Mouse (Mus musculus) B cell, adult 2 months (primary cell): Measurements from ENCODE around the gene Sema6d.

Source experiments
- DNase-seq, 2 experiments: peaks; one replicate each; pipeline ENCODE4 v3.0.0; 2022

Sema6d gene

DNA sequence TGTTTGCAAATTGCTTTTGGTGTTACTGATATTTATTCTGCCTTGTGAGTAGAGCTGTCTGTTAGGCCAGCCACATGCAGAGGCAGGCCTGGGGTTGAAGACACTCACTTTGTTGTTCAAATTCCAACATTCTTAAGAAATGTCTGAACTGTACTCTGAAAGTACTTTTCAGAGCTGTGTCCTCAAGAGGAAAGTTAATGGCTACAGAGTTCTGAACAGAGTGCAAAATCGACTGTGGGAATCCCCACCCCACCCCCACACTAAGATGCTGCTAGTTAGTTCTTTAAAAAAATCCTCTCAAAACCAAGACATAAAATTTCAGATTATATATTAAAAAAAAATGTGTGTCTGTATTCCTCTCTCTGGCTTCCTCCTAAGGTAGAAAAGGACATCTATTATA lies 86.5 kb downstream of the Sema6d start:
- no peak for DNase-seq

DNA sequence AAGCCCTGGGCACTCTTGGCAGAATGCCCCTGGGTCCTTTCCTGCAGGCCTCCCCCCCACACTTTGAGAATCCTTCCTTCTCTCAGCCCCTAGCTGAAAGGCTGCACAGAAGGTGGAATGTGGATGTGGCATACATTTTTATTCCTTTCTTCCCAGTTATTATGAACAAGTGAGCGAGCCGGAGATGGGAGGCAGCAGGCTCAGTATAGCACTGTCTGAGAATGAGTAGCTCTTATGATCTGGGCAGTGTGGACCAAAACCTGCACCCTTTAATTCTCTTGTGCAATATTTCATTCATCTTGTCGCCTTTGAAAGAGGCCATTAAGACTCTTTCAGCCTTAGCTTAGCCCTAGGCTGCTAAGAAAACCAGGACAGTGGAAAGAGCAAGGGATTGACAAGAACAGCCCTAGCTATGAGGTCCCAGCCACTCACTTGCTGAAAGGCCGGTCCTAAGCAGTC lies 87.0 kb downstream of the Sema6d start:
- no peak for DNase-seq

- no peak for DNase-seq
Measured at GRCm38 (mm10) chr2:124189271-124189670, 99.5 kb downstream of the Sema6d start.

DNA sequence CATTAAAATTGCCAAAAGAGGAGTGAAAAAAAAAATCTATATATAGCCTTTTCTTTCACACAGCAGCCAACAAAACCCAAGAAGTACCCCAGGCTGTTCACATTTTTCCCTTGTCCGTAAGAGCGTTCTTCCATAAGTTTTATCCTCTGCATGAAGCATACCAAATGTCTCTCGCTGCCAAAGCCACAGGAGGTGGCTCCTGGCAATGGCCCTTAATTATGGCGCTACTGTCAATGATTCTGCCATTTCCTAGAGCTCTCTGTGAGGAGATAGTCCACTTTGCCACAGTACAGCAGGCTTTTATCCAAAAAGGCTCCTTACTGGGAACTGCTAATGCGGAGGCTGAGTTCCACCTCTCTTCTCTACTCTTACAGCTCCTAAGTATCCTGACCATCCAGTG lies 104.3 kb downstream of the Sema6d start:
- DNase-seq = no peak

- DNase-seq = no peak
Measured at GRCm38 (mm10) chr2:124201493-124201892, 111.7 kb downstream of the Sema6d start.

DNA sequence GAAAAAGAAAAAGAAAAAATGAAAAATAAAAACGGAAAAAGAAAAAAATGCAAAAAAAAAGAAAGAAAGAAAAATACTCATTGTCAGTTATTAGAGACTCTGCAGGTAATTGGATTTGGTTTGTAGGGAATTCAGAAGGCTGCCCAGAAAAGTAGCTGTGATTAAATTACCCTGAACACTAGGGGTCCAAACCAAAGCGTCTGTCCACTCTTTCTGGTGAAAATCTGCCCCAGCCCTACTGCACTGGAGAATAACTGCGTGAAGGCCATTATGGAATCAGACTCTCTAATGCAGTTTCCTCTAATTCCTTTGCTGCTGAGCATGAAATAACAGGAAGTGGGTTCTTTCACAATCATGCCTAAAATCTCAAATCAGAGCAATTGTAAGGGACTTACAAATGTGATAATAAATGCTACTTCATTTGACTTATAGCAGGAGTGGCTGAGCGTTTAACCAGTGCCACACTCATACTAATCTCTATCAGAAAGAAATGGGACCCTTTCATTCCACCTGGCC lies 112.8 kb downstream of the Sema6d start:
- DNase-seq = no peak

DNA sequence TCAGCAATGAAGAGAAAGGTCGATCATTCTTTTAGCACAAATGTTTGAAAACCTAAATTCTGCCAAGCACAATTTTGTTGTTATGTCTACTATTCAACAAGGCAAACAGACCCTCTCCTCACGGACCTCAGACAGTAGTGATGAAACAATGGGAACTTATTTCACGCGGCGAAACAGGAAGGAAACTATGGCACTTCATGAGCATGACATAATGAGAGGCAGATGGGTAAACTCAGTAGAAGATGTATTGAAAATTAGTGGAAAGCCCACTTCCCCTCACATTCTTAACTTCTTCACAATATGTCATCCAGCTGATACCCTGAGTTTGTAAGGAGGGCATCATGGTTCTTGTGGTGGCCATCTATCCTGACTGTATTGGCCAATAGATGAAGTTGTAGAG lies 116.0 kb downstream of the Sema6d start:
- no peak for DNase-seq

DNA sequence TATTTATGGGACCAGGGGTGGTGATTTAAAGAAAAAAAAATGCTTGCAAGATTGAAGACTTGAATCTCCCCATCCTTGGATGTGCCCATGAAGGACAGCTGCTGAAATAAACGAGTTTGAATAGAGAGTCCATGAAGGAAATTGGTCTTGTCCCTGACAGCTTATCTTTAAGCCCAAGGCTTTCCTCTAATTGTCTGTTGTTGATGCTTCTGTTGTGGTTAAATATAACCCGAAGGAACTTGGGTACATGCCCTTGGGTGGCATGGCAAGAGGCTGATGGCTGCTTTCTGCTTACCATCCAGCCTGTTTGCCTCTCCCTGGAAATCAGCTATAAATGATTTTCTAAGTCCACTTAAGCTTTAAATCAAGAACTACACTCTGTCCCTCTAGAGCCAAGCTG lies 118.5 kb downstream of the Sema6d start:
- DNase-seq = no peak

DNA sequence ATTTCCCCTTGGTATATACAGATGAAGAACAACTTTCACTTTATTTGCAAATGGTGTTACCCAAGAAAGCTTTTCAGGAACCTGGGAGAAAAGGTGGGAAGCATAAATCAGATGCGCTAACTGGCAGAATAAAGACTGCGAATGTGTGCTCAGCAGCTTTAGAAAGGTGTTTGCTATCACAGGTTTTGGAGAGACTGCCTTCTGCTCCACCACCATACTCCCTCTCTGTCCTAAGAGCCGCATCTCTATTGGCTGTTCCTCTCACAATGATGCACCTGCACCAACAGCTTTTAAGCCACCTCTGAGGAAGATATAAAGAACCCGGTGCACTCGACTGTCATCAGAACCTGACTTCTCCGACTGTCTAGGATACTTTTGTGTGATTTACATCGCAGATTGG lies 133.8 kb downstream of the Sema6d start:
- DNase-seq = no peak

- DNase-seq = no peak
Measured at GRCm38 (mm10) chr2:124224328-124224727, 134.6 kb downstream of the Sema6d start.

DNA sequence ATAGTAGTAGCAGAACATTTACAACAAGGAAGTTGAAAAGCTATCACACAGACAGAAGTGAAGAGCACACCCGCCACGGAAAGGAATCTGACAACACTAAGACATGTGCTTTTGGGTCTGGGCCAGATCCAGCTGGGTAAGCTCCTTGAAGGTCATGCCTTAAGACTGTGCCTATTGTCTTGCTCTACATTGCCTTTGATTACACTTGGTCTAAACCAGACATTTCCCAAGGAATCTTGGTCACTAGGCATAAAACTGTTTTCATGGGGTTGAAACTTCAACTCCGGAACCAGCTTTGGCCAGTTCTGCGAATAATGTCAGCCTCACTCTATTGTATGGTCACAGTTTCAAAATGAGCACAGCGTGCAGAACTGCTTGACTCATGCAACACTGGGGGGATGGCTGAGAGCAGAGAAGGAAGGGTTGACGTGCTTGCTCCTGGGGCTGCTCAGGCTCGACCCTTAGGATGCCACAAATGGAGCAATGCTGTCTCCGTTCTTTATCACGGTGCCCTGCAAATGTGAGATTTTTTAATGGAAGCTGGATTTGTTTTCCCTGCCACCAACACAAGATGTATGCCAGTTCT lies 145.0 kb downstream of the Sema6d start:
- no peak for DNase-seq

GRCm38 (mm10) chr2:124235237-124236055 lies 145.7 kb downstream of the Sema6d start:
- DNase-seq = no peak

- no peak for DNase-seq
Measured at GRCm38 (mm10) chr2:124236831-124237230, 147.1 kb downstream of the Sema6d start.

DNA sequence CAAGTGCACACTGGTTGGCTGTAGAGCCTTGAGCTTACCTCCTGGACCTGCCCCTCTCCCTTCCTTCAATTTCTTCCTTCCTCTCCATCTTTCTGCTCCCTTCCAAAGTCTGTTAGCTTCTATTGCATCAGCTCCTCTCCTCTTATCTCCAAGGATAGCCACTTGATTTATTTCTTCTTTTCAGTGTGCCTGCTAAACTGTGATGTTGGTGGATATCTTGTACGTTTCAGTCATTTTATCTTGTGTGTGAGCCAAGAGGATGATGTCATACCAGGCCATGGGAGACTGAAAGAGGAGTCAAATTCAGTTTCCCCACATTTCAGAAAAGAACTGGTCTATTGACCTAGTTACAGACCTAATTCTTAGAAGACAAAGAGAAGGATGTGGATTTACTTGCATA lies 153.8 kb downstream of the Sema6d start:
- DNase-seq = no peak

GRCm38 (mm10) chr2:124244543-124245245 lies 154.9 kb downstream of the Sema6d start:
- no peak for DNase-seq

- no peak for DNase-seq
Measured at GRCm38 (mm10) chr2:124258108-124258507, 168.3 kb downstream of the Sema6d start.

- no peak for DNase-seq
Measured at GRCm38 (mm10) chr2:124264309-124264708, 174.5 kb downstream of the Sema6d start.

- no peak for DNase-seq
Measured at GRCm38 (mm10) chr2:124271156-124271555, 181.4 kb downstream of the Sema6d start.

DNA sequence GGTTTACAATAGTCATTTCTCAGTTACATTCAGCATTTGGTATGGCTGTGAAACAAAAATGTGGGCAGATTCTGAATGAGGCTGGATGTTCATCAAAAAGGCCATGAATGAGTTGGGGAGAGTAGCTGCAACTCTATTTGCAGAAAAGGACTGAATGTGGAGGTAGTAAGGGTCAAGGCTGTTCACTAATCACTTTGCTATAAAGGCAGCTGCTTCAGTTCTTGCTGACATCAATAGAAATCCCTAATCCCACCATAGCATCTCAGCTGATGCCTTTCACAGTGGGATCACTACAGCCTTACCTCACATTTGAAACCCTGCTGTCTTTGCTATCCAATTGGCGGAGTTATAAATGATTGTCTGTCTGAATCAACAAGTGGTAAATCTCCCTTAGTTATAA lies 187.7 kb downstream of the Sema6d start:
- no peak for DNase-seq

DNA sequence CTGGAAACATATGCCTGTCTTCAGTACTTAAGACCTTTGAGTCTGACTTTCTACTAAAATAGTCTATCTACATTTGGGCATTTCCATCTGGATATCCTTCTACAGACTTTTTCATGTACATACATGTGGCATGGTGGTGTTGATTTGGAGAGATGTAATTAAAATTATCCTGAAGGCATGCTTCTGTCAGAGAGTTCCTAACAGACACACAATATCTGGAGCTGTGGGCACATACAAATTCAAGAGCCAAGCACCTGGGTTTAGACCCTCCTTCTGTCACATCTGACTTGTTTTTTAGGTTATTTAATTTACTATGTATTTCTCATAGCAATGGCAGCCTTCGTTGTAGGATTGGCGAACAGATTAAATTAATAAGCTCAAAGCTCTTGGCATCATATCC lies 195.3 kb downstream of the Sema6d start:
- no peak for DNase-seq

GRCm38 (mm10) chr2:124289356-124289755 lies 199.6 kb downstream of the Sema6d start:
- no peak for DNase-seq

GRCm38 (mm10) chr2:124291145-124291544 lies 201.4 kb downstream of the Sema6d start:
- no peak for DNase-seq

DNA sequence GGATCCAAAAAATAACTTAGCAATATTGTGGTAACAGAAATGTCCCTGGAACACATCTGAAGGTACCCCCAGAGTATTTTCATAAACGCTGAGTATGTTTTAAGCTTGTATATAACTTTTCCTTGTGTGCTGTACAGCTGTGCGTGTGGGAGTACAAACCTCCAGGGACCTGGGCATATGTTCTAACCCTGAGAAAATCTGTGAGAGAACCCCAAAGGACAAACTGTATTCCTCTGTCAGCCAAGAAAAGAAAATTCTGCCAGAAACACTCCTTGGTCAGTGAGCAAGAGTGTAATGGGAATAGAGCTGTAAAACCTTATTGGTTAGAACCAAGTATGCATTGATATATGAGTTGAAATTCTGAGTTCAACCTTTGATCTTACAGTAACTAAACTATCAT lies 203.8 kb downstream of the Sema6d start:
- DNase-seq = no peak

DNA sequence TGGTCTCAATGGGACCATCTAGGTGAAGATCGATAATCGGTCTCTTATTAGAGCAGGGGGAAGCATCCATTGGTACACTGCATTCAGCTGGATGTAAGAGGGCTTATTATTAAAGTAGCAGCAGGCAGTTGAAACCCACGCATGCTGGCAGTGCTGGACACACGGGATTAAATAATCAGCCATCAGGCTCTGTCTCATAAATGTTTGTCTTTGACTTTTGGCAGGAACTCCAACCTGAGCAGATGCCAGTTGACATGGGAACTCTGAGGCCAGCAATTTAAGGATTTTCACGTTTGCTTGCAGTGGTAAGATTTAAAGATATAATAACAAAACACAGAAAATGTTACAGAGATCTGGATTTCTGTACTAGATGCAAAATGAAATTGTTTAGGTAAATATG lies 208.6 kb downstream of the Sema6d start:
- no peak for DNase-seq
